Mouse (Mus musculus): ENCODE measurements around the gene Slc25a48. TPM values are rescaled to one million over a fixed set of nuclear protein-coding genes. Genes with fewer than 3 reads are reported as not detected.

Gene Slc25a48
- total and polyA plus RNA-seq, 2 experiments from 2014 or later, result 0.04 to 0.05 TPM

- peak; percentile 56 for DNase-seq (ENCODE audit: low spot score)
- H3K4me1 ChIP-seq (ENCODE audit: insufficient read depth, low read length), result no peaks in the 10 kb centered on the region
These were observed 11.8 kb upstream of the Slc25a48 start, which contains the start of gene Gm3045 for GRCm38 (mm10) chr13:56426365-56426764. Gm3045 (plus strand) TSS chr13:56426594.

GRCm38 (mm10) chr13:56428724-56429500 lies 9.2 kb upstream of the Slc25a48 start:
- no peaks in the 10 kb centered on the region for H3K4me1 ChIP-seq (ENCODE audit: insufficient read depth, low read length)
- ATAC-seq (ENCODE audit: low FRiP score) (peak; percentile 80), DNase-seq (ENCODE audit: low spot score) (peak; percentile 86)
- no peak overlapping the region; the same call in 1 of the 2 replicates for H3K9ac ChIP-seq (replicated peaks; ENCODE audit: low read length, poor library complexity, severe bottlenecking)
- H3K27ac ChIP-seq (ENCODE audit: low read depth, low read length), result no peak overlapping the region
- peaks cover 4% of the 10 kb centered on the region; the same call in 1 of the 2 replicates for H3K27me3 ChIP-seq (ENCODE audit: insufficient read depth, low read length)
- H3K4me2 ChIP-seq (ENCODE audit: low read depth, low read length, poor library complexity, severe bottlenecking), result no peak overlapping the region
- WGBS, result 31% methylated on average over 16 of the region's 16 CpGs
- peak; percentile 93 for TF ChIP-seq CTCF (IDR thresholded peaks at IDR 0.05)
- no peaks in the 10 kb centered on the region for H3K9me3 ChIP-seq (ENCODE audit: low read length)
- no peak overlapping the region for H3K4me3 ChIP-seq (ENCODE audit: low read depth, low read length)
- H3K36me3 ChIP-seq (ENCODE audit: insufficient read depth, low read length), result no peaks in the 10 kb centered on the region

More at GRCm38 (mm10) chr13:56426365-56426764, 11.8 kb upstream of the Slc25a48 start, which contains the start of gene Gm3045:
- no peaks in the 10 kb centered on the region for H3K36me3 ChIP-seq (ENCODE audit: insufficient read depth, low read length)
- no peaks in the 10 kb centered on the region for H3K9me3 ChIP-seq (ENCODE audit: low read length)
- H3K9ac ChIP-seq (replicated peaks; ENCODE audit: low read length, poor library complexity, severe bottlenecking), result no peak within 1 kb of the TSS
- no peak for ATAC-seq (ENCODE audit: low FRiP score)
- no peak within 1 kb of the TSS for H3K4me2 ChIP-seq (ENCODE audit: low read depth, low read length, poor library complexity, severe bottlenecking)
- WGBS, result 74% methylated on average over 4 of the region's 4 CpGs
- peaks cover 4% of the 10 kb centered on the region; the same call in 1 of the 2 replicates for H3K27me3 ChIP-seq (ENCODE audit: insufficient read depth, low read length)
- TF ChIP-seq CTCF (IDR thresholded peaks at IDR 0.05), result no peak
- no peak within 1 kb of the TSS for H3K4me3 ChIP-seq (ENCODE audit: low read depth, low read length)
- no peak within 1 kb of the TSS for H3K27ac ChIP-seq (ENCODE audit: low read depth, low read length)

GRCm38 (mm10) chr13:56432496-56432895 lies 5.7 kb upstream of the Slc25a48 start:
- no peak overlapping the region for H3K4me3 ChIP-seq (ENCODE audit: low read depth, low read length)
- ATAC-seq (ENCODE audit: low FRiP score) (no peak), DNase-seq (ENCODE audit: low spot score) (no peak)
- no peak overlapping the region for H3K27ac ChIP-seq (ENCODE audit: low read depth, low read length)
- no peaks in the 10 kb centered on the region for H3K4me1 ChIP-seq (ENCODE audit: insufficient read depth, low read length)
- H3K36me3 ChIP-seq (ENCODE audit: insufficient read depth, low read length), result no peaks in the 10 kb centered on the region
- peaks cover 13% of the 10 kb centered on the region for H3K27me3 ChIP-seq (ENCODE audit: insufficient read depth, low read length)
- H3K4me2 ChIP-seq (ENCODE audit: low read depth, low read length, poor library complexity, severe bottlenecking), result no peak overlapping the region
- no peak for TF ChIP-seq CTCF (IDR thresholded peaks at IDR 0.05)
- WGBS, result 88% methylated on average over 12 of the region's 12 CpGs
- H3K9me3 ChIP-seq (ENCODE audit: low read length), result no peaks in the 10 kb centered on the region
- H3K9ac ChIP-seq (replicated peaks; ENCODE audit: low read length, poor library complexity, severe bottlenecking), result no peak overlapping the region

GRCm38 (mm10) chr13:56433466-56433865 lies 4.7 kb upstream of the Slc25a48 start:
- TF ChIP-seq CTCF (IDR thresholded peaks at IDR 0.05), result peak; percentile 88
- H3K9ac ChIP-seq (replicated peaks; ENCODE audit: low read length, poor library complexity, severe bottlenecking), result 0 out of 2 replicates have a peak overlapping the region, but pooled peaks have one; percentile 3
- no peaks in the 10 kb centered on the region for H3K9me3 ChIP-seq (ENCODE audit: low read length)
- peak; percentile 82 for DNase-seq (ENCODE audit: low spot score)
- H3K27ac ChIP-seq (ENCODE audit: low read depth, low read length), result no peak overlapping the region
- peaks cover 20% of the 10 kb centered on the region for H3K27me3 ChIP-seq (ENCODE audit: insufficient read depth, low read length)
- H3K4me1 ChIP-seq (ENCODE audit: insufficient read depth, low read length), result peaks cover 4% of the 10 kb centered on the region
- H3K4me3 ChIP-seq (ENCODE audit: low read depth, low read length), result no peak overlapping the region
- no peaks in the 10 kb centered on the region for H3K36me3 ChIP-seq (ENCODE audit: insufficient read depth, low read length)
- ATAC-seq (ENCODE audit: low FRiP score), result peak; percentile 42; the same call in 1 of the 2 replicates
- 16% methylated on average over 10 of the region's 10 CpGs for whole genome bisulfite sequencing
- H3K4me2 ChIP-seq (ENCODE audit: low read depth, low read length, poor library complexity, severe bottlenecking), result no peak overlapping the region

- H3K27me3 ChIP-seq (ENCODE audit: insufficient read depth, low read length), result peaks cover 28% of the 10 kb centered on the region
- H3K9ac ChIP-seq (replicated peaks; ENCODE audit: low read length, poor library complexity, severe bottlenecking), result no peak overlapping the region
- no peak for TF ChIP-seq CTCF (IDR thresholded peaks at IDR 0.05)
- H3K4me2 ChIP-seq (ENCODE audit: low read depth, low read length, poor library complexity, severe bottlenecking), result no peak overlapping the region
- H3K27ac ChIP-seq (ENCODE audit: low read depth, low read length), result no peak overlapping the region
- WGBS, result 79% methylated on average over 9 of the region's 9 CpGs
- H3K4me1 ChIP-seq (ENCODE audit: insufficient read depth, low read length), result peaks cover 6% of the 10 kb centered on the region
- no peaks in the 10 kb centered on the region for H3K36me3 ChIP-seq (ENCODE audit: insufficient read depth, low read length)
- DNase-seq (ENCODE audit: low spot score) (no peak), ATAC-seq (ENCODE audit: low FRiP score) (no peak)
- no peaks in the 10 kb centered on the region for H3K9me3 ChIP-seq (ENCODE audit: low read length)
- H3K4me3 ChIP-seq (ENCODE audit: low read depth, low read length), result no peak overlapping the region
These were observed 3.8 kb upstream of the Slc25a48 start for GRCm38 (mm10) chr13:56434311-56434751.

Measured in midbrain, postnatal 0 days (tissue).